Mouse (Mus musculus) heart, embryonic 12.5 days (tissue): ENCODE results near the gene Ttyh3. TPM values are rescaled to one million over a fixed set of nuclear protein-coding genes. Genes with fewer than 3 reads are reported as not detected.

Experiments
- ATAC-seq: fragments of 200-750 bp; cut with Nextera tagmentation; 2 replicates; pipeline ENCODE4 v1.8.0; 2017; ENCODE audit warnings: moderate TSS enrichment, moderate library complexity; ENCODE audit not compliant: insufficient number of reproducible peaks, low FRiP score
- H3K27ac ChIP-seq: fragments of 300-500 bp; sonication (generic); 2 replicates; pipeline ENCODE4 v1.5.1; 2016; ENCODE audit warnings: mild to moderate bottlenecking, moderate library complexity; ENCODE audit not compliant: poor library complexity, severe bottlenecking
- H3K27me3 ChIP-seq: fragments of 300-500 bp; sonication (generic); replicated peaks from 2 replicates; pipeline ENCODE4 v1.6.1; 2016; ENCODE audit warnings: mild to moderate bottlenecking, moderate library complexity
- H3K36me3 ChIP-seq: fragments of 300-500 bp; sonication (generic); 2 replicates; pipeline ENCODE4 v1.6.1; 2016; ENCODE audit warnings: mild to moderate bottlenecking, moderate library complexity
- H3K4me1 ChIP-seq: fragments of 300-500 bp; sonication (generic); replicated peaks from 2 replicates; pipeline ENCODE4 v1.6.1; 2016; ENCODE audit warnings: mild to moderate bottlenecking
- H3K4me2 ChIP-seq: fragments of 300-500 bp; sonication (generic); 2 replicates; pipeline ENCODE4 v1.6.1; 2016; ENCODE audit warnings: mild to moderate bottlenecking, moderate library complexity
- H3K4me3 ChIP-seq: fragments of 300-500 bp; sonication (generic); 2 replicates; pipeline ENCODE4 v1.5.1; 2016; ENCODE audit warnings: mild to moderate bottlenecking
- H3K9ac ChIP-seq: fragments of 300-500 bp; sonication (generic); 2 replicates; pipeline ENCODE4 v1.6.1; 2016; ENCODE audit warnings: mild to moderate bottlenecking, moderate library complexity
- H3K9me3 ChIP-seq: fragments of 300-500 bp; sonication (generic); replicated peaks from 2 replicates; pipeline ENCODE4 v1.6.1; 2016; ENCODE audit warnings: mild to moderate bottlenecking, moderate library complexity
- WGBS: fragments of 180-500 bp; shearing (Covaris S2); methylation state at CpG from one replicate; pipeline ENCODE4 v1.1.7; 2016; 5-methylcytosine and 5-hydroxymethylcytosine counted together
- polyA plus RNA-seq: library from polyadenylated mRNA; unstranded; fragments of >200 nt; fragmentation: Nextera tagmentation; extraction: Ambion mirVana; gene quantifications from 2 replicates; pipeline ENCODE4 v1.2.1, GENCODE M21; 2016

Ttyh3 gene
- polyA plus RNA-seq, 1 experiment from 2014 or later: 36.3 TPM

GRCm38 (mm10) chr5:140607836-140608633 is 40.8 kb downstream of the Ttyh3 start:
- whole genome bisulfite sequencing: 1% methylated on average over 17 of the region's 17 CpGs
- Histone ChIP-seq H3K4me1 (peaks cover 60% of the 10 kb centered on the region), H3K27ac (no peak overlapping the region), H3K4me3 (peak overlapping the region; percentile 53), H3K27me3 (peaks cover 83% of the 10 kb centered on the region), H3K9me3 (no peaks in the 10 kb centered on the region), H3K4me2 (peak overlapping the region; percentile 83), H3K36me3 (no peaks in the 10 kb centered on the region), H3K9ac (peak overlapping the region; percentile 59)
- ATAC-seq: no peak

DNA sequence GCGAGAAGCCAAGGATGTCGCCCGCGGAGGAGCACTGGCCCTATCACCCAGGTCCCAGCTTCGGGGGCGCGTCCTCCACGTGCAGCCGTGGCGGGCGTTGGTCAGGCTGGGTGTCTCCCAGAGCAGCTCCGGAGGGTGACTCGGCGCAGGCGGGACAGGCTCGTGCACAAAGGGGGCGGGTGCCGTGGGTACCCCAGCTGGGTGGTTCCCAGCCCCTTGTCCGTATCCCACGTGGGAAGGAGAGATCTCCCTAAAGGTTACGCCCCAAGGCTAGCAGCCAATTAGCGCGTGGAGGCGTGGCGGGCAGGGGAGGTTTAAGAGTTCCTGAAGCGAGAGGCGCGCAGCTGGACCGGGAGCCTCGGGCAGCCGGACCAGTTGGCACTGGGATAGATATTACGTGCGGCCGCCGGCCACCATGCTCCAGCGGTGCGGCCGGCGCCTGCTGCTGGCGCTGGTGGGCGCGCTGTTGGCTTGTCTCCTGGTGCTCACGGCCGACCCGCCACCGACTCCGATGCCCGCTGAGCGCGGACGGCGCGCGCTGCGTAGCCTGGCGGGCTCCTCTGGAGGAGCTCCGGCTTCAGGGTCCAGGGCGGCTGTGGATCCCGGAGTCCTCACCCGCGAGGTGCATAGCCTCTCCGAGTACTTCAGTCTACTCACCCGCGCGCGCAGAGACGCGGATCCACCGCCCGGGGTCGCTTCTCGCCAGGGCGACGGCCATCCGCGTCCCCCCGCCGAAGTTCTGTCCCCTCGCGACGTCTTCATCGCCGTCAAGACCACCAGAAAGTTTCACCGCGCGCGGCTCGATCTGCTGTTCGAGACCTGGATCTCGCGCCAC is 41.6 kb downstream of the Ttyh3 start, which contains the start of gene Lfng:
Gene Lfng (plus strand): TSS at position 320 of the 835 bp plus-strand sequence.
- no peak within 1 kb of the TSS for H3K27ac ChIP-seq
- peak within 1 kb of the TSS; percentile 83 for H3K4me2 ChIP-seq
- H3K4me1 ChIP-seq: peaks cover 60% of the 10 kb centered on the region
- peak within 1 kb of the TSS; percentile 53 for H3K4me3 ChIP-seq
- WGBS: under 1% methylated on average over 89 of the region's 91 CpGs
- H3K9ac ChIP-seq: peak within 1 kb of the TSS; percentile 59
- peaks cover 84% of the 10 kb centered on the region for H3K27me3 ChIP-seq
- peak; percentile 56 for ATAC-seq
- H3K9me3 ChIP-seq: no peaks in the 10 kb centered on the region
- no peaks in the 10 kb centered on the region for H3K36me3 ChIP-seq

DNA sequence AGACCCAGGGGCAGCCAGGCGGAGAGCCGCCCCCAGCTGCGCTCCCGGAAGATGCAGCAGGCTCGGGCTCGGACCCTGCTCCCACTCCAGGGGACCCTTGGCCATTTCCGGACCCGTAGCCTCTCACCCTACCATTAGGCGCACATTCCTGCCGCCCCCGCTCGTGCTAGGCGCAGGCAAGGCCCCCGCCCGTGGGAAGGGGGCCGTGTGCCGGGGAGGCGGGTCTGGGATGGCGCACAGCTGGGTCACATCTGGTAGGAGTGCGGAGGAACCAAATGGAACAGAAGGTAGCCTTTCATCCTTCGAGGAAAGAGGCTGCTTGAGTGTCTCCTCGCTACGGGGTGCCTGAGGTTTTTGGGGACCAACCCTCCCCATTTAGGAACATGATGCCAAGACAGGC is 42.4 kb downstream of the Ttyh3 start:
- Histone ChIP-seq H3K27ac (no peak overlapping the region), H3K9me3 (no peaks in the 10 kb centered on the region), H3K9ac (no peak overlapping the region), H3K36me3 (no peaks in the 10 kb centered on the region), H3K4me3 (peak overlapping the region; percentile 53), H3K4me1 (peaks cover 52% of the 10 kb centered on the region), H3K27me3 (peaks cover 85% of the 10 kb centered on the region), H3K4me2 (peak overlapping the region; percentile 83)
- 1% methylated on average over 23 of the region's 23 CpGs for WGBS
- no peak for ATAC-seq

GRCm38 (mm10) chr5:140605228-140605627 is 43.6 kb downstream of the Ttyh3 start:
- Histone ChIP-seq H3K9ac (no peak overlapping the region), H3K27me3 (peaks cover 88% of the 10 kb centered on the region), H3K4me3 (no peak overlapping the region), H3K4me2 (no peak overlapping the region), H3K36me3 (no peaks in the 10 kb centered on the region), H3K9me3 (no peaks in the 10 kb centered on the region; the same call in 1 of the 2 replicates), H3K27ac (no peak overlapping the region), H3K4me1 (peaks cover 40% of the 10 kb centered on the region)
- no peak for ATAC-seq
- 14% methylated on average over 3 of the region's 3 CpGs for WGBS

DNA sequence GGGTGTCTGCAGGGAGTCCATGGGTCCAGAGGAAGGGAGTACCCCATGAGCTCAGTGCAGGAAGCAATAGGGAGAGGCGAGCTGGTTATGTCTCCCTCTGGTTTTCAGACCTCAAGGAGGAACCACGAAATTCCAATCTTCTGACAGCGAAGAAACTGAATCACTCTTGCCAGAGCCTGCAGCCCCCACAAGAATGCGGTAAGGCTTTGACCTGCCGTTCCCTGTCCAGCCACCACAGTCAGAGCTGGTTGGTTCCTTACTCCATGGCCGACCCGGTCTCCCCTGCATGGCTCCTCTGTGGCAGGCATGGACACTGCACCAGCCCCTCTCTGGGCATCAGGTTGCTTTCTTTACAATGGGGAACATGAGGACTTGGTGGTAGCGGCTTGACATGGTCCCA is 44.4 kb downstream of the Ttyh3 start:
- no peak for ATAC-seq
- H3K36me3 ChIP-seq: no peaks in the 10 kb centered on the region
- H3K27me3 ChIP-seq: peaks cover 80% of the 10 kb centered on the region
- 44% methylated on average over 8 of the region's 8 CpGs for WGBS
- no peaks in the 10 kb centered on the region; the same call in 1 of the 2 replicates for H3K9me3 ChIP-seq
- H3K4me1 ChIP-seq: peaks cover 32% of the 10 kb centered on the region
- no peak overlapping the region for H3K4me2 ChIP-seq
- no peak overlapping the region for H3K27ac ChIP-seq
- H3K9ac ChIP-seq: no peak overlapping the region
- no peak overlapping the region for H3K4me3 ChIP-seq

DNA sequence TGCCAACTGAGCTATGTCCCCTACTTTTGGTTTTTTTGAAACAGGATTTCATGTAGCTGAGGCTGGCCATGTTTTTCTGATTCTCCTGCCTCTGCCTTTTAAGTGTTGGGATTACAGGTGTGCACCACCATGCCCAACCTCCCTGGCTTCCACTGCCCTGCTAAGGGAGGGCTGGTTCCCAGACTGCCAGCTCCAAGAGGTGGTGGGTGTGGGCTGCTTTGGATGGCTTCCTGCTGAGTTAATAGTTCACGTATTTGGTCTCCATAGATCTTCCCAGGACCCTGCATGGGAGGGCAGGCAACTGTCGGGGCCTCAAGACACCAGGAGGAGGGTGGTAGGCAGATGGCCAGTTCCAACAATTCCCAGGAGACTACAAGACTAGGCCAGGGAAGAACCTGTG is 46.3 kb downstream of the Ttyh3 start:
- H3K36me3 ChIP-seq: no peaks in the 10 kb centered on the region
- no peak overlapping the region for H3K9ac ChIP-seq
- no peaks in the 10 kb centered on the region; the same call in 1 of the 2 replicates for H3K9me3 ChIP-seq
- H3K4me2 ChIP-seq: no peak overlapping the region
- H3K4me1 ChIP-seq: peaks cover 14% of the 10 kb centered on the region
- no peak overlapping the region for H3K27ac ChIP-seq
- no peak overlapping the region for H3K4me3 ChIP-seq
- no peak for ATAC-seq
- WGBS: 43% methylated on average over 2 of the region's 2 CpGs
- peaks cover 71% of the 10 kb centered on the region for H3K27me3 ChIP-seq

GRCm38 (mm10) chr5:140601712-140602111 is 47.1 kb downstream of the Ttyh3 start:
- Histone ChIP-seq H3K27me3 (peaks cover 70% of the 10 kb centered on the region), H3K9ac (no peak overlapping the region)

GRCm38 (mm10) chr5:140599939-140600338 is 48.9 kb downstream of the Ttyh3 start:
- Histone ChIP-seq H3K9ac (no peak overlapping the region), H3K9me3 (no peaks in the 10 kb centered on the region; the same call in 1 of the 2 replicates), H3K27ac (no peak overlapping the region), H3K4me1 (peaks cover 14% of the 10 kb centered on the region), H3K27me3 (peaks cover 60% of the 10 kb centered on the region), H3K36me3 (no peaks in the 10 kb centered on the region), H3K4me3 (no peak overlapping the region), H3K4me2 (no peak overlapping the region)
- 58% methylated on average over 5 of the region's 5 CpGs for WGBS
- no peak for ATAC-seq

More at GRCm38 (mm10) chr5:140601712-140602111, 47.1 kb downstream of the Ttyh3 start:
- no peak overlapping the region for H3K4me2 ChIP-seq
- WGBS: 70% methylated on average over 12 of the region's 12 CpGs
- no peak overlapping the region for H3K27ac ChIP-seq
- no peak overlapping the region for H3K4me3 ChIP-seq
- H3K9me3 ChIP-seq: no peaks in the 10 kb centered on the region; the same call in 1 of the 2 replicates
- no peaks in the 10 kb centered on the region for H3K36me3 ChIP-seq
- peaks cover 13% of the 10 kb centered on the region for H3K4me1 ChIP-seq
- ATAC-seq: no peak

GRCm38 (mm10) chr5:140597787-140598186 is 51.0 kb downstream of the Ttyh3 start:
- Histone ChIP-seq H3K36me3 (no peaks in the 10 kb centered on the region), H3K4me3 (no peak overlapping the region), H3K9ac (no peak overlapping the region), H3K27me3 (peaks cover 48% of the 10 kb centered on the region), H3K4me2 (no peak overlapping the region), H3K9me3 (no peaks in the 10 kb centered on the region; the same call in 1 of the 2 replicates), H3K27ac (no peak overlapping the region), H3K4me1 (peaks cover 14% of the 10 kb centered on the region)
- no peak for ATAC-seq
- WGBS: 76% methylated on average over 4 of the region's 4 CpGs

DNA sequence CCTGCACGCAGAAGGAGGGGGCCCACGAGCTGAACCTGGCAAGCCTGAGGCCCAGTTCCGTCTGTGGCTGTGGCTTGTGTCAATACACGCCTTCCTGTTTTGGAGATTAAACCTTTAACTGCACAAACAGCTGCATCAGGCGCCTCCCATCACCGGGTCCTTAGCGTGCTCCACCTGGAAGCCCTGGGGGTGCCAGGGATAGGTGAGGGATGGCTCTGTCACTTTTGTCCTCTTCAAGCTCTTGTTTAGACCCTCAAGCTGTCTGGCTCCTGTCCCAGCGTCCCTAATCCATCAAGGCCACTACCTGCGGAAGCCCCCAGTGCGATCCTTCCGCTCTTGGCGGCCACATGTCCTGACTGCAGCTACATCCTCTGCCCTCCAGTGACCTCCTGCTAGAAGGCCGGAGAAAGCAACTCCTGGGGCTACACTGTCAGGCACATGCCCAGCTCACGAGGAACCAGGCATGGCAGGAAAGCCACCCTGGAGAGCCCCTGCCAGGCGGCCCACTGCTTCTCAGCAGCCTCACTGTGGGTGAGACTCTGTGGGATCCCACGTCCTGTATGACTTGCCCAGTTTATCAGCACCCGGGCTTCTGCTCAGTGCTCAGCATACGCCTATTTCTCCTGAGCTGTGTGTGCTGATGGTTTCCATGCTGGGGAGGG is 51.8 kb downstream of the Ttyh3 start:
- no peak overlapping the region for H3K27ac ChIP-seq
- H3K9ac ChIP-seq: peak overlapping the region; percentile 22; the same call in 1 of the 2 replicates
- peak; percentile 63 for ATAC-seq

More for the DNA sequence above, 51.8 kb downstream of the Ttyh3 start:
- Histone ChIP-seq H3K9me3 (no peaks in the 10 kb centered on the region; the same call in 1 of the 2 replicates), H3K36me3 (no peaks in the 10 kb centered on the region), H3K4me2 (peak overlapping the region; percentile 9; the same call in 1 of the 2 replicates), H3K27me3 (peaks cover 40% of the 10 kb centered on the region), H3K4me3 (no peak overlapping the region), H3K4me1 (peaks cover 14% of the 10 kb centered on the region)
- 57% methylated on average over 18 of the region's 18 CpGs for WGBS
